Mouse (Mus musculus): Measurements from ENCODE around the gene Nfatc4. TPM values are rescaled to one million over a fixed set of nuclear protein-coding genes. Genes with fewer than 3 reads are reported as not detected.

Nfatc4 gene
- polyA plus RNA-seq, 1 experiment from 2014 or later: 32.7 TPM

DNA sequence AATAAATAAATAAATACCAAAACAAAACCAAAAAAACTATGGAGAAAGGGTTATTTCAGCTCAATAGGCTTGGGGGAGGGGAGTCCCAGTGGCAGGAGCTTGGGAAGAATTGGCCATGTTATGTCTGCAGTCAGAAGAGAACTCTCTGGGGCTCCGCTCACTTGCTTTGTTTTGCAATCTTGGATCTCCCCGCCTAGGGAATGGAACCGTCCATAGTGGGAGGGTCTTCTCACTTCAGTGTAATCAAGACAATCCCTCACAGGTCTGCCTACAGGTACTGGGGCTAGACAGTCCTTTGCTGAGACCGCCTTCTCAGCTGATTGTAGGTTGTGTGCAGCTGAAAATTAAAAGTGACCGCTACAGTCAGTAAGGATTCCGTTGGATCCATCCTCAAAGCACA lies 46.6 kb downstream of the Nfatc4 start:
- peak; percentile 44 for DNase-seq (ENCODE audit: low spot score)
- peaks cover 15% of the 10 kb centered on the region; the same call in 1 of the 2 replicates for H3K36me3 ChIP-seq (ENCODE audit: control insufficient read depth, insufficient read depth, low read length)
- WGBS: 98% methylated on average over 6 of the region's 6 CpGs

DNA sequence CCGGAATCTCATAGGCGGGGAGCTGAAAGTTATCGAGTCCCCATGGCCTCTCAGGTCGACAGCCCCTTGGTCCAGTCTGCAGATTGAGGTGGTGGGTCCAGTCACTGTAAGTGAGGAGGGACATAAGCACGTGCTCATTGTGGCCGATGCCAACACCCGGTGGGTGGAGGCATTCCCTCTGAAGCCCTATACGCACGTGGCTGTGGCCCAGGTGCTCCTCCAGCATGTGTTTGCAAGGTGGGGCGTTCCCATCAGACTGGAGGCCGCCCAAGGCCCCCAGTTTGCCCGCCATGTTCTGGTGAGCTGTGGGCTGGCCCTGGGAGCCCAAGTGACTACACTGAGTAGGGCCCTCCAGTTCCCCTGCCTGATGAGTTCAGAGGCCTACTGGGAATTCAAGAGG lies 49.1 kb downstream of the Nfatc4 start:
- 90% methylated on average over 12 of the region's 12 CpGs for WGBS
- ATAC-seq (replicated peaks; ENCODE audit: low FRiP score): no peak

More for the DNA sequence above, 46.6 kb downstream of the Nfatc4 start:
- no peaks in the 10 kb centered on the region for H3K9me3 ChIP-seq (ENCODE audit: control insufficient read depth, low read length)
- peaks cover 5% of the 10 kb centered on the region; the same call in 1 of the 2 replicates for H3K4me1 ChIP-seq (replicated peaks; ENCODE audit: control insufficient read depth, insufficient read depth, low read length)
- H3K9ac ChIP-seq (ENCODE audit: low read length): no peak overlapping the region
- H3K27ac ChIP-seq (ENCODE audit: low read depth, low read length): no peak overlapping the region
- H3K27me3 ChIP-seq (ENCODE audit: control insufficient read depth, insufficient read depth, low read length): no peaks in the 10 kb centered on the region
- H3K4me2 ChIP-seq (ENCODE audit: low read depth, low read length, severe bottlenecking): no peak overlapping the region
- no peak for ATAC-seq (replicated peaks; ENCODE audit: low FRiP score)
- H3K4me3 ChIP-seq (ENCODE audit: low read depth, low read length): no peak overlapping the region

DNA sequence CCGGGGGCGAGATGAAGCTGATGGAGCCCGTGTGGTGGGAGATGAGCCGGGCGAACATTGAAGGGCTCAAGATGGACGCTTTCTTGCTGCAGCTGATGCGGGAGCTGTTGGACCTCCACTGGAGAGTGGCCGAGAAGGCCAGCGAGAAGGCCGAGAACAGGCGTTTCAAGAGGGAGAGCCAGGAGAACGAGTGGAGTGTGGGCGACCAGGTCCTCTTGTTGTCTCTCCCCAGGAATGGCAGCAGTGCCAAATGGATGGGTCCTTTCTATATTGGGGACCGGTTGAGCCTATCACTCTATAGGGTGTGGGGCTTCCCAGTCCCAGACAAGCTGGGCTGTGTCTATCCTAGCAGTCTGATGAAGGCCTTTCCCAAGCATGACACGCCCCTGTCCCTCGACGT lies 49.6 kb downstream of the Nfatc4 start:
- Histone ChIP-seq H3K9ac (ENCODE audit: low read length) (no peak overlapping the region), H3K9me3 (ENCODE audit: control insufficient read depth, low read length) (no peaks in the 10 kb centered on the region), H3K4me1 (replicated peaks; ENCODE audit: control insufficient read depth, insufficient read depth, low read length) (peaks cover 5% of the 10 kb centered on the region; the same call in 1 of the 2 replicates), H3K27me3 (ENCODE audit: control insufficient read depth, insufficient read depth, low read length) (no peaks in the 10 kb centered on the region), H3K36me3 (ENCODE audit: control insufficient read depth, insufficient read depth, low read length) (peaks cover 15% of the 10 kb centered on the region; the same call in 1 of the 2 replicates), H3K4me3 (ENCODE audit: low read depth, low read length) (no peak overlapping the region), H3K27ac (ENCODE audit: low read depth, low read length) (no peak overlapping the region), H3K4me2 (ENCODE audit: low read depth, low read length, severe bottlenecking) (no peak overlapping the region)
- ATAC-seq (replicated peaks; ENCODE audit: low FRiP score): no peak
- WGBS: 92% methylated on average over 17 of the region's 17 CpGs
- no peak for DNase-seq (ENCODE audit: low spot score)

More for the DNA sequence above, 49.1 kb downstream of the Nfatc4 start:
- H3K4me1 ChIP-seq (replicated peaks; ENCODE audit: control insufficient read depth, insufficient read depth, low read length): peaks cover 5% of the 10 kb centered on the region; the same call in 1 of the 2 replicates
- no peak overlapping the region for H3K4me2 ChIP-seq (ENCODE audit: low read depth, low read length, severe bottlenecking)
- no peak for DNase-seq (ENCODE audit: low spot score)
- H3K4me3 ChIP-seq (ENCODE audit: low read depth, low read length): no peak overlapping the region
- H3K27ac ChIP-seq (ENCODE audit: low read depth, low read length): no peak overlapping the region
- H3K9me3 ChIP-seq (ENCODE audit: control insufficient read depth, low read length): no peaks in the 10 kb centered on the region
- H3K36me3 ChIP-seq (ENCODE audit: control insufficient read depth, insufficient read depth, low read length): peaks cover 15% of the 10 kb centered on the region; the same call in 1 of the 2 replicates
- no peaks in the 10 kb centered on the region for H3K27me3 ChIP-seq (ENCODE audit: control insufficient read depth, insufficient read depth, low read length)
- no peak overlapping the region for H3K9ac ChIP-seq (ENCODE audit: low read length)

DNA sequence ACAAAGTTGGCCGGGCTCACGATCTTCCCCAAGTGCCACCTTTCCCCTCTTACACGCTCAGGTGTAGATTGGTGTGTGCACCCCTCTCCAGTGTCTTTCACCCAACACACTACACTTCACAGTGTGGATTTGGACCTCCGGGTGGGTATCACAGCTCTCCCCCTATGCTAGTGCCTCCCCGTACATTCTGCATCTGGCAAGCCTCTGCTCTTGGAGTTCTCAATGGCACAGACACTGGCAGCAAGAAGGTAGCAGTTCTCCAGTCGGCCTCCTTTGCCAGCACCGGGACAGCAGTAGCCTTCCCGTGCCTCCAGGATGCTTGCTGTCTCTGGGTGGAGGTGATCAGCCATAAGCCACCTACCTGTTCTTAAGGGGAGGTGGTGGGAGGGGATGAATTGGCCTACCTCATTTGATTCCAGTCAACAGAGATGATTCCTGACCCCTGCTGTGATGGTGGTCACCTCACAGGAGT lies 50.3 kb downstream of the Nfatc4 start:
- Histone ChIP-seq H3K4me1 (replicated peaks; ENCODE audit: control insufficient read depth, insufficient read depth, low read length) (peaks cover 5% of the 10 kb centered on the region; the same call in 1 of the 2 replicates), H3K27ac (ENCODE audit: low read depth, low read length) (no peak overlapping the region), H3K4me3 (ENCODE audit: low read depth, low read length) (no peak overlapping the region), H3K27me3 (ENCODE audit: control insufficient read depth, insufficient read depth, low read length) (no peaks in the 10 kb centered on the region), H3K4me2 (ENCODE audit: low read depth, low read length, severe bottlenecking) (0 out of 2 replicates have a peak overlapping the region, but pooled peaks have one; percentile 11), H3K9me3 (ENCODE audit: control insufficient read depth, low read length) (no peaks in the 10 kb centered on the region), H3K36me3 (ENCODE audit: control insufficient read depth, insufficient read depth, low read length) (peaks cover 15% of the 10 kb centered on the region; the same call in 1 of the 2 replicates), H3K9ac (ENCODE audit: low read length) (peak overlapping the region; percentile 49)
- 89% methylated on average over 8 of the region's 8 CpGs for WGBS
- DNase-seq (ENCODE audit: low spot score) (peak; percentile 53), ATAC-seq (replicated peaks; ENCODE audit: low FRiP score) (peak; percentile 28; the same call in 1 of the 2 replicates)

DNA sequence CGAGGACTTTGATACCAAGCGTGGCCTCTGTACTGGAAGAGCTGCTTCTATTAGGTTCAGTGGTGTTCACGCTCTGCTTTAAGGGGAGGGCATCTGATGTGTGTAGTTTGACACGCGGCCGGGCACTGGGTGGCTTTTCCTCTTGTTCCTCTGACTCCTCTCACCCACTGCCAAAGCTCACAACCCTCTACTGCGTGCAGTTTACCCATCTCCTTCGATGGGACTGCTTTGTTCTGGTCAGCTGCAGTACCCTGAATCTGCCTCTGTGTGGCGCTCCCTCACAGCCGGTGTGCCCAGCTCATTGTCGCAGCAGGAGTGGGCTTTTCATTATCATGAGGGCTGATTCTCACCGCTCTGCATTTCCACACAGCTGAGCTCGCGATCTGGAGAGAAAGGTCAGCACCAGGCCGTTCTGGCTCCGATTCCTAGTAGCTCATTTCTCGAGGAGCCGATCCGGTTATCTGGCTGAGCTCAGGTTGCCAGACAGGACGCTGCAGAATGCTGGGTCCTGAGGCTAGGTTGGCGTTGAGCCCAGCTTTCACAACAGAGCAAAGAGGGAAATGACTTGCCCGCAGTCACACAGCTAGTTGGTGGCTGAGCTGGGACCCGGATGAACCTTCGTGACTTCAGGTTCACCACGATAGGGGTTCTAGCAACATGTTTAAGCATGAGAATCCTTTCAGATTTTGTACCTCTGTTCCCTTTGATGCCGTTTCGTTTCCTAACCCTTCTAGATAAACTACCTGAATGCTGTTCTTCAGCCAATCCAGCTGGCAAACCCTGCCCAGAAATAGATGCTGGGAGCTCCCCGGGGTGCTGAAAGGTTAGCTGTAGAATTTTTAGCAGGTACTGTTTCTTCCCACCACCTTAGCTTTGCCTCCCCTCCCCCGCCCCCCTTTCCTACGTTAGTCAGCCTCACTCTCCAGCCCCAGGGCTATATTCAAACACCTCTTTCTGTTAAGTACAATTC lies 51.1 kb downstream of the Nfatc4 start:
- H3K4me3 ChIP-seq (ENCODE audit: low read depth, low read length): peak overlapping the region; percentile 11; the same call in 1 of the 2 replicates
- H3K27ac ChIP-seq (ENCODE audit: low read depth, low read length): peak overlapping the region; percentile 25; the same call in 1 of the 2 replicates
- peaks cover 12% of the 10 kb centered on the region; the same call in 1 of the 2 replicates for H3K36me3 ChIP-seq (ENCODE audit: control insufficient read depth, insufficient read depth, low read length)
- peak overlapping the region; percentile 40 for H3K4me2 ChIP-seq (ENCODE audit: low read depth, low read length, severe bottlenecking)
- ATAC-seq (replicated peaks; ENCODE audit: low FRiP score) (peak; percentile 67), DNase-seq (ENCODE audit: low spot score) (peak; percentile 91)
- peaks cover 5% of the 10 kb centered on the region; the same call in 1 of the 2 replicates for H3K4me1 ChIP-seq (replicated peaks; ENCODE audit: control insufficient read depth, insufficient read depth, low read length)
- 14% methylated on average over 30 of the region's 30 CpGs for WGBS
- no peaks in the 10 kb centered on the region for H3K9me3 ChIP-seq (ENCODE audit: control insufficient read depth, low read length)
- peak overlapping the region; percentile 49 for H3K9ac ChIP-seq (ENCODE audit: low read length)
- H3K27me3 ChIP-seq (ENCODE audit: control insufficient read depth, insufficient read depth, low read length): no peaks in the 10 kb centered on the region

DNA sequence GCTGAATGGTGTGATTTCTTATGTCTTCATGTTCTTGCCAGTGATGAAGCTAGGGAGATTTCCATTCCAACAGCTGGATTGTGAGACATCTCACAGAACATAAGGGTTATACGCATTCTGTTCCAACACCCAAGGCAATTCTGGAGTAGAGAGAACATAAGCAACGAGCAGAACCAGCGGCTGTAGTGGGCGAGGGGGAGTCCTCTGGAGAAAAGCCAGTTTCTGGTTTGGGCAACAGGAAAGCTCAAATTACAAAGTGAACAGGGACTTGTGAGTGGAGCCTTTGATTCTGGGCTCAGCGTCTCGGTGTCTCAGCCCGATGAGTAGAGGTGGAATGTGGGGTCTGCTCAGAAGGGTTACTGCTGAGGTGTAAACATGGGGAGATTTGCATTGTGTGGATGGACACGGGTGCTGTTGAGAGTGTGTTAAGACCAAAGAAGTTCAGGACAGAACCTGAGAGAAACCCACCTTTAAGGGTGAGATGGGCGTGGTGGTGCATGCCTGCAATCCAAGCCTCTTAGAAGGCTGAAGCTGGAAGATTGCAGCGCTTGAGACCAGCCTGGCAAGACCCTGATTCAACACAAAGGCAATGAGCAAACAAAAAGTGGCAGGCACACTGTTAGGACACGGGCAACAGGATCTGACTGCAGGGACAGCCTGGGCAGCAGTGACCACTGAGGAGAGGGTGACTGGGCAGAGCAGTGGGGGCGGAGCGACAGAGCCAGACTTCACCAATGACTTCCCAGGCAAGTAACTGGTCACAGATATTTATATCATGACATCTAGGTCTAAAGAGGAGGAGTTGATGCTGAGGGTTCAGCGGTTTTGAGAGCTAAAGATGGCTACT lies 54.7 kb downstream of the Nfatc4 start:
- H3K27me3 ChIP-seq (ENCODE audit: control insufficient read depth, insufficient read depth, low read length): no peaks in the 10 kb centered on the region
- no peaks in the 10 kb centered on the region for H3K9me3 ChIP-seq (ENCODE audit: control insufficient read depth, low read length)
- no peak for ATAC-seq (replicated peaks; ENCODE audit: low FRiP score)
- no peak overlapping the region for H3K27ac ChIP-seq (ENCODE audit: low read depth, low read length)
- no peak for DNase-seq (ENCODE audit: low spot score)
- no peak overlapping the region for H3K9ac ChIP-seq (ENCODE audit: low read length)
- no peaks in the 10 kb centered on the region for H3K36me3 ChIP-seq (ENCODE audit: control insufficient read depth, insufficient read depth, low read length)
- no peak overlapping the region for H3K4me2 ChIP-seq (ENCODE audit: low read depth, low read length, severe bottlenecking)
- no peak overlapping the region for H3K4me3 ChIP-seq (ENCODE audit: low read depth, low read length)
- WGBS: 32% methylated on average over 14 of the region's 14 CpGs
- peaks cover 5% of the 10 kb centered on the region; the same call in 1 of the 2 replicates for H3K4me1 ChIP-seq (replicated peaks; ENCODE audit: control insufficient read depth, insufficient read depth, low read length)

DNA sequence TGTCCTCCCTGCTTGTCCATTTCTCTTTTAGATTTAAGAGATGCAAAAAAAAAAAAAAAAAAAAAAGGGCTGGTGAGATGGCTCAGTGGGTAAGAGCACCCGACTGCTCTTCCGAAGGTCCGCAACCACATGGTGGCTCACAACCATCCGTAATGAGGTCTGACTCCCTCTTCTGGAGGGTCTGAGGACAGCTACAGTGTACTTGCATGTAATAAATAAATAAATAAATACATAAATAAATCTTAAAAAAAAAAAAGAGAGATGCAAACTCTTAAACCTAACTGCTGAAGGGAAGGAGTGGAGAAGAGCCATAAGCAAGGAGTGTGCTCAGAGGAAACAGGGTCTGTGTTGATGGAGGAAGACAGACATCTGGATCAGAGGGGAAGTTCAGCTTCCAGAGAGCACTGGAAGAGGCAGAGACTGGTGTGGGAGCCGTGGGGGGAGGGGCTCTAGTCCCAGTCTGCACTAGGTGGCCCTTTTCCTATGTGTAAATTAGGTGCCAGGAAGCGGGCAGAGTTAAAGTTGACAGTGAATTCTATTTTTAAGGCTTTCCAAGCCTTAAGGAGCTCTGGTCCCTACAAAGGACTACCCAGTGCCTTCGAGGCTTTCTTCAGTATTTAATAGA lies 55.5 kb downstream of the Nfatc4 start:
- Histone ChIP-seq H3K9ac (ENCODE audit: low read length) (no peak overlapping the region), H3K4me2 (ENCODE audit: low read depth, low read length, severe bottlenecking) (no peak overlapping the region), H3K9me3 (ENCODE audit: control insufficient read depth, low read length) (no peaks in the 10 kb centered on the region), H3K27ac (ENCODE audit: low read depth, low read length) (no peak overlapping the region), H3K27me3 (ENCODE audit: control insufficient read depth, insufficient read depth, low read length) (no peaks in the 10 kb centered on the region), H3K4me3 (ENCODE audit: low read depth, low read length) (no peak overlapping the region), H3K4me1 (replicated peaks; ENCODE audit: control insufficient read depth, insufficient read depth, low read length) (peaks cover 4% of the 10 kb centered on the region; the same call in 1 of the 2 replicates), H3K36me3 (ENCODE audit: control insufficient read depth, insufficient read depth, low read length) (no peaks in the 10 kb centered on the region)
- DNase-seq (ENCODE audit: low spot score) (peak; percentile 31), ATAC-seq (replicated peaks; ENCODE audit: low FRiP score) (no peak)
- 32% methylated on average over 7 of the region's 7 CpGs for WGBS
